Mouse (Mus musculus) ES-Bruce4 (cell line): ENCODE measurements at regions not wholly inside any gene's neighbourhood (a gene's known extent, or its start where the extent isn't known, plus 50 kb on each side); places are given as distances from the start of the nearest gene placed in this dataset.

Experiments
- CTCF ChIP-seq: IDR thresholded peaks from one replicate; pipeline ENCODE4 v1.8.1; 2011; ENCODE audit warnings: low read depth, low read length
- POLR2A ChIP-seq: IDR thresholded peaks from one replicate; pipeline ENCODE4 v1.8.1; 2011; ENCODE audit warnings: low read length; ENCODE audit not compliant: insufficient read depth

DNA sequence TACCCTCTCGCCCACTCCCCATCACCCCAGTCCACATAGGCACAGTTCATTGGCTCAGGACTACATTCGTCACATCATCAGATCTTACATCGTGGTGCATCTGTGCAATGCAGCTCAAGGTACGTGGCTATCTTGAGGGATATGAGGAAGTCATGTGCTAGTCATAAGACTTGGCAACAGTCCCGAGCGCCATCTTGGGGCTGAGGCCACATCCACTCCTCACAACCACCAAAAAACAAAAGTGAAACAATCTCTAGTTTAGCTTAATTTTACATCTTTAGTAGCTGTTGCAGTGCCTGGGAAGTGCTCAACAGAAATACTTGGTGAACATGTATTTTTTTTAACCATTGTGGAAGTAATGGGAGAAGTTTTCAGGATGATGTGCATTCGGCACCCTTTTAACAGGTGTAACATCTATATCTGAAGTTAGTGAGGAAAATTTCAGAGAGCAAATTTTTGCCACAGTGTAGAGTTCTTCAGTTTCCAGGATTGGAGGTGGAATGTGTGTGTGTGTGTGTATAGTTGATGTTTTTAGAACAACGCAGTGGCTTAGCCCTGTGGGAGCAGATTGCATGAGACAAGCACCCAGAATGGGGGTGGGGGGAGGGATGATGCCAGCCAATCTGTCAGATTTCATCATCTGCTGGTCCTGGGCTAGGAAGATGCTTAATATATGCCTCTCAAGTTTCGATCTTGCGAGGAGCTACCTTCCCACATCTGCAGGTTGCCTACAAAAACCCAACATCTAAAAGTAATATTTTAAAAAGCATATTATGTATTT, 716.4 kb upstream of the 4930444P10Rik start:
- TF ChIP-seq POLR2A = no peak
- no peak for TF ChIP-seq CTCF
